In genomic region chr19:53313684-53314443, GRCm38 (mm10) we compare ENCODE assay signal across 8 mouse cellular contexts. TPM values are rescaled to one million over a fixed set of nuclear protein-coding genes. Genes with fewer than 3 reads are reported as not detected.
DNase-seq lines count a peak whose midpoint lies in the region; ATAC-seq and TF ChIP-seq lines count a peak whose summit lies in the region.

No protein-coding gene starts in this region.

- H3K4me3 ChIP-seq in ES-E14 (ENCODE audit: insufficient read depth in 1 of 2, low read depth in 1 of 2, low read length in 2 of 2, poor library complexity in 1 of 2, severe bottlenecking in 1 of 2) = peak overlapping the region; percentile 61 to 71
- peak overlapping the region; percentile 93 for H3K4me3 ChIP-seq in forebrain, embryonic 15.5 days
- H3K4me3 ChIP-seq in lung, adult 2 months (replicated peaks; ENCODE audit: extremely low read depth, low read depth, low read length) = peak overlapping the region; percentile 85

- under 1% methylated on average over 52 of the region's 52 CpGs for WGBS in forebrain, embryonic 15.5 days
- WGBS in lung, adult 2 months = under 1% methylated on average over 52 of the region's 52 CpGs

- peaks cover 9 to 28% of the 10 kb centered on the region in 2 experiments; a peak in 3 of 4 replicates for H3K4me1 ChIP-seq in ES-E14 (ENCODE audit: control insufficient read depth in 2 of 2, insufficient read depth in 2 of 2, low read length in 2 of 2, poor library complexity in 1 of 2)
- peaks cover 21% of the 10 kb centered on the region for H3K4me1 ChIP-seq in forebrain, embryonic 15.5 days
- peaks cover 5% of the 10 kb centered on the region; the same call in 1 of the 2 replicates for H3K4me1 ChIP-seq in lung, adult 2 months (ENCODE audit: control insufficient read depth, insufficient read depth, low read length)

- peak; percentile 24; the same call in 1 of the 2 replicates for TF ChIP-seq POLR2A in lung, adult 2 months (IDR thresholded peaks at IDR 0.05; ENCODE audit: borderline replicate concordance, extremely low read depth, low read depth, low read length)

- H3K4me2 ChIP-seq in forebrain, embryonic 15.5 days (replicated peaks) = peak overlapping the region; percentile 78

- peak; percentile 96 for DNase-seq in ES-E14 (ENCODE audit: low read depth, low spot score)
- DNase-seq in cerebellum, adult 11-12 months = peak; percentile 99
- DNase-seq in heart, postnatal 25 days (ENCODE audit: low spot score) = peak; percentile 99
- peak; percentile 99 to 100 for DNase-seq in layer of hippocampus, adult 18-20 months (ENCODE audit: low spot score in 2 of 2)
- peak; percentile 100 for DNase-seq in lung, adult 2 months
- peak; percentile 96 for DNase-seq in thymus, adult 18-20 months

- peak; percentile 83 for ATAC-seq in forebrain, embryonic 15.5 days (replicated peaks)
- ATAC-seq in neutrophil, adult 5-6 weeks (ENCODE audit: extremely low read depth, insufficient number of reproducible peaks, low FRiP score, poor library complexity, severe bottlenecking) = peak; percentile 75

- no peak for TF ChIP-seq CTCF in lung, adult 2 months (IDR thresholded peaks at IDR 0.05; ENCODE audit: insufficient read depth, low read length)

- no peaks in the 10 kb centered on the region for H3K9me3 ChIP-seq in ES-E14 (ENCODE audit: control insufficient read depth, insufficient read depth, low read depth, low read length)
- H3K9me3 ChIP-seq in forebrain, embryonic 15.5 days = no peaks in the 10 kb centered on the region

- H3K36me3 ChIP-seq in ES-E14 (ENCODE audit: control insufficient read depth, insufficient read depth, low read length, poor library complexity, severe bottlenecking) = no peaks in the 10 kb centered on the region
- H3K36me3 ChIP-seq in forebrain, embryonic 15.5 days = no peaks in the 10 kb centered on the region

- peak overlapping the region; percentile 80 for H3K9ac ChIP-seq in ES-E14 (ENCODE audit: insufficient read depth, low read depth, low read length, poor library complexity, severe bottlenecking)
- peak overlapping the region; percentile 88 for H3K9ac ChIP-seq in forebrain, embryonic 15.5 days (replicated peaks)

- H3K27ac ChIP-seq in ES-E14 (ENCODE audit: insufficient read depth, low read depth, low read length, poor library complexity, severe bottlenecking) = no peak overlapping the region
- peak overlapping the region; percentile 99 for H3K27ac ChIP-seq in forebrain, embryonic 15.5 days (replicated peaks)

- in situ Hi-C loops in ES-E14 (cut with MboI; ENCODE audit: low sequenced_read_pairs in 2 of 2, unreplicated experiment in 2 of 2) = no loop called here

- intact Hi-C loops in heart, postnatal 25 days (cut with DNase I) = loop anchor here (2.0 to 5.0 kb wide), 5 partner anchors 15 to 277 kb away; partner anchors contain the start of gene Add3

- H3K27me3 ChIP-seq in forebrain, embryonic 15.5 days = no peaks in the 10 kb centered on the region

TF ChIP-seq in ES-E14, 5 proteins besides CTCF, POLR2A, EP300 and RAD21:
- no peak for TF ChIP-seq ZC3H11A (IDR thresholded peaks at IDR 0.05; ENCODE audit: borderline replicate concordance, low read depth, low read length)
- TF ChIP-seq CHD2 (IDR thresholded peaks at IDR 0.05; ENCODE audit: low read depth, low read length) = peak; percentile 96
- 0 out of 2 replicates have a peak, but pooled peaks have one; percentile 4 for TF ChIP-seq ZNF384 (IDR thresholded peaks at IDR 0.05; ENCODE audit: low read depth, low read length)

RNA-seq across cellular contexts. Expression of gene Mxi1, which starts 3.5 kb away (rescaled TPM):
- 20.1 and 28.5 TPM in 2 replicates for total RNA-seq in ES-E14 (2012; rRNA removed)
- 62.0 and 68.4 TPM in 2 replicates for polyA plus RNA-seq in forebrain, embryonic 15.5 days (2015; fragmentation: Nextera tagmentation; extraction: Ambion mirVana)
- total RNA-seq in heart, postnatal 25 days (2021) = 10 to 100 TPM; 41.8 to 44.4 TPM
- total RNA-seq in layer of hippocampus, adult 18-20 months (2021) = 10 to 100 TPM; 66.9 to 77.8 TPM
- polyA plus RNA-seq in lung, adult 2 months (2012; rRNA removed) = 17.0 and 21.5 TPM in 2 replicates
- total RNA-seq in neutrophil, adult 5-6 weeks (2017) = 108 and 112 TPM in 2 replicates

RNA-seq across cellular contexts. Expression of gene Gm10197, which starts 57.7 kb away (rescaled TPM):
- not detected in 2 replicates for total RNA-seq in ES-E14 (2012; rRNA removed)
- not detected in 2 replicates for polyA plus RNA-seq in forebrain, embryonic 15.5 days (2015; fragmentation: Nextera tagmentation; extraction: Ambion mirVana)
- total RNA-seq in heart, postnatal 25 days (2021) = not detected
- not detected for total RNA-seq in layer of hippocampus, adult 18-20 months (2021)
- polyA plus RNA-seq in lung, adult 2 months (2012; rRNA removed) = not detected in 2 replicates
- not detected in 2 replicates for total RNA-seq in neutrophil, adult 5-6 weeks (2017)
